Mouse (Mus musculus) ES-Bruce4 (cell line): Measurements from ENCODE around the gene Kng1.

Source experiments
- CTCF ChIP-seq: IDR thresholded peaks from one replicate; pipeline ENCODE4 v1.8.1; 2011; ENCODE audit warnings: low read depth, low read length
- EP300 ChIP-seq: IDR thresholded peaks from 2 replicates; pipeline ENCODE4 v1.6.1; 2011; ENCODE audit warnings: low read depth, low read length; ENCODE audit not compliant: insufficient read depth
- POLR2A ChIP-seq: IDR thresholded peaks from one replicate; pipeline ENCODE4 v1.8.1; 2011; ENCODE audit warnings: low read length; ENCODE audit not compliant: insufficient read depth

DNA sequence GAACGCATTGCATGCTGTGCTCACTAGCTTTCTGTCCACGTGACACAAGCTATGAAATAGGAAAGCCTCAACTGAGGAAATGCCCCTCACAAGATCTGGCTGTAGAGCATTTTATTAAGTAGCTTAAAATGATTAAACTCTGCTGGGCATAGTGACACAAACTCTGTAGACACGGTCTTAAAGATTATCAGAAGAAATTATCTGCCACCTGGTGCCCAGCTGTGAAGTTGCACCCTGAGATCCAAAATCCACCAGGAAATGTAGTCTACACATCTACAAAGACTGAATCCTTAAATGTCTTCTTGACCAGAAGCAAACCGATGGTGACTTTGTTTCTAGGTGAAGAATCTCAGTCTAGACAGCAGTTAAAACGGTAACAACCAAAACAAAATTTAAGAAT is 11.3 kb upstream of the Kng1 start:
- TF ChIP-seq CTCF (no peak), POLR2A (no peak), EP300 (no peak)
